Mouse (Mus musculus) kidney, postnatal 0 days (tissue): Measurements from ENCODE around the gene Man1b1. TPM values are rescaled to one million over a fixed set of nuclear protein-coding genes. Genes with fewer than 3 reads are reported as not detected.

Experiments
- ATAC-seq: fragments of 200-750 bp; cut with Nextera tagmentation; replicated peaks from 2 replicates; pipeline ENCODE4 v1.8.0; 2017; ENCODE audit warnings: low read depth, moderate number of reproducible peaks, moderate TSS enrichment, moderate library complexity; ENCODE audit not compliant: low FRiP score
- DNase-seq: peaks from one replicate; pipeline ENCODE4 v3.0.0-alpha.2; 2016; ENCODE audit warnings: low spot score
- H3K27ac ChIP-seq: fragments of 300-500 bp; sonication (generic); 2 replicates; pipeline ENCODE4 v1.5.1; 2014; ENCODE audit warnings: mild to moderate bottlenecking
- H3K27me3 ChIP-seq: fragments of 300-500 bp; sonication (generic); 2 replicates; pipeline ENCODE4 v1.6.1; 2014; ENCODE audit warnings: low read length, mixed read lengths; ENCODE audit not compliant: insufficient read depth
- H3K36me3 ChIP-seq: fragments of 300-500 bp; sonication (generic); 2 replicates; pipeline ENCODE4 v1.6.1; 2014; ENCODE audit warnings: low read length, mixed read lengths; ENCODE audit not compliant: insufficient read depth
- H3K4me1 ChIP-seq: fragments of 300-500 bp; sonication (generic); replicated peaks from 2 replicates; pipeline ENCODE4 v1.6.1; 2014; ENCODE audit warnings: antibody characterized with exemption, low read length, mixed read lengths; ENCODE audit not compliant: insufficient read depth
- H3K4me2 ChIP-seq: fragments of 300-500 bp; sonication (generic); 2 replicates; pipeline ENCODE4 v1.6.1; 2014; ENCODE audit warnings: mild to moderate bottlenecking, low read length, moderate library complexity, mixed read lengths
- H3K4me3 ChIP-seq: fragments of 300-500 bp; sonication (generic); replicated peaks from 2 replicates; pipeline ENCODE4 v1.5.1; 2014; ENCODE audit warnings: low read depth, low read length
- H3K9ac ChIP-seq: fragments of 300-500 bp; sonication (generic); 2 replicates; pipeline ENCODE4 v1.6.1; 2014; ENCODE audit warnings: low read depth, low read length
- H3K9me3 ChIP-seq: fragments of 300-500 bp; sonication (generic); replicated peaks from 2 replicates; pipeline ENCODE4 v1.6.1; 2016; ENCODE audit warnings: low read length, inconsistent platforms, mixed read lengths
- CTCF ChIP-seq: IDR thresholded peaks from 2 replicates; pipeline ENCODE4 v1.5.1; 2016; ENCODE audit warnings: antibody characterized with exemption, low read depth, mild to moderate bottlenecking, moderate library complexity
- WGBS: fragments of 180-500 bp; shearing (Covaris S2); extraction: QIAGEN DNeasy Blood & Tissue Kit; methylation state at CpG from one replicate; pipeline ENCODE4 v1.1.7; 2014; 5-methylcytosine and 5-hydroxymethylcytosine counted together
- polyA plus RNA-seq: library from polyadenylated mRNA; unstranded; fragments of >200 nt; fragmentation: Nextera tagmentation; extraction: Ambion mirVana; gene quantifications from 2 replicates; pipeline ENCODE4 v1.2.1, GENCODE M21; 2015

Man1b1 gene
- polyA plus RNA-seq, 1 experiment from 2014 or later, result 57.9 TPM

- peak within 1 kb of the TSS; percentile 89 for H3K4me2 ChIP-seq
- peaks cover 4% of the 10 kb centered on the region; the same call in 1 of the 2 replicates for H3K36me3 ChIP-seq
- H3K9me3 ChIP-seq, result no peaks in the 10 kb centered on the region
- peak within 1 kb of the TSS; percentile 63 for H3K9ac ChIP-seq
- under 1% methylated on average over 51 of the region's 54 CpGs for WGBS
- H3K4me3 ChIP-seq, result peak within 1 kb of the TSS; percentile 59
- H3K27me3 ChIP-seq, result no peaks in the 10 kb centered on the region
- peak; percentile 87 for ATAC-seq
- TF ChIP-seq CTCF, result no peak
- H3K27ac ChIP-seq, result peak within 1 kb of the TSS; percentile 43; the same call in 1 of the 2 replicates
- DNase-seq, result peak; percentile 94
- peaks cover 6% of the 10 kb centered on the region; the same call in 1 of the 2 replicates for H3K4me1 ChIP-seq
Measured at GRCm38 (mm10) chr2:25365091-25365761, 33.1 kb downstream of the Man1b1 start, which contains the start of gene Uap1l1. TSS of gene Uap1l1 (minus strand) at chr2:25365682.

- no peaks in the 10 kb centered on the region for H3K27me3 ChIP-seq
- no peak overlapping the region for H3K9ac ChIP-seq
- H3K27ac ChIP-seq, result no peak overlapping the region
- H3K4me3 ChIP-seq, result no peak overlapping the region
- ATAC-seq, result no peak
- 94% methylated on average over 3 of the region's 3 CpGs for WGBS
- TF ChIP-seq CTCF, result no peak
- no peak for DNase-seq
- H3K4me2 ChIP-seq, result no peak overlapping the region
- H3K36me3 ChIP-seq, result no peaks in the 10 kb centered on the region
- H3K4me1 ChIP-seq, result peaks cover 12% of the 10 kb centered on the region
- H3K9me3 ChIP-seq, result no peaks in the 10 kb centered on the region
Measured at GRCm38 (mm10) chr2:25369996-25370395, 37.9 kb downstream of the Man1b1 start.

GRCm38 (mm10) chr2:25371764-25372643 is 39.9 kb downstream of the Man1b1 start, which contains the start of gene Sapcd2:
TSS of gene Sapcd2 (plus strand) at chr2:25372321.
- ATAC-seq, result peak; percentile 88

GRCm38 (mm10) chr2:25372644-25373391 is 40.7 kb downstream of the Man1b1 start:
- Histone ChIP-seq H3K4me2 (peak overlapping the region; percentile 98), H3K4me3 (peak overlapping the region; percentile 66), H3K4me1 (peaks cover 12% of the 10 kb centered on the region), H3K36me3 (no peaks in the 10 kb centered on the region), H3K9ac (peak overlapping the region; percentile 61), H3K9me3 (no peaks in the 10 kb centered on the region), H3K27ac (no peak overlapping the region), H3K27me3 (no peaks in the 10 kb centered on the region)
- WGBS, result 3% methylated on average over 42 of the region's 42 CpGs
- DNase-seq (no peak), ATAC-seq (no peak; the same call in 1 of the 2 replicates)
- no peak for TF ChIP-seq CTCF

More at GRCm38 (mm10) chr2:25371764-25372643, 39.9 kb downstream of the Man1b1 start, which contains the start of gene Sapcd2:
- WGBS, result 1% methylated on average over 65 of the region's 65 CpGs
- Histone ChIP-seq H3K27me3 (no peaks in the 10 kb centered on the region), H3K9ac (peak within 1 kb of the TSS; percentile 61), H3K4me2 (peak within 1 kb of the TSS; percentile 98), H3K4me1 (peaks cover 12% of the 10 kb centered on the region), H3K4me3 (peak within 1 kb of the TSS; percentile 66), H3K9me3 (no peaks in the 10 kb centered on the region), H3K36me3 (no peaks in the 10 kb centered on the region), H3K27ac (no peak within 1 kb of the TSS)
- DNase-seq, result peak; percentile 96
- TF ChIP-seq CTCF, result no peak

- H3K9me3 ChIP-seq, result no peaks in the 10 kb centered on the region
- H3K9ac ChIP-seq, result peak overlapping the region; percentile 61; the same call in 1 of the 2 replicates
- ATAC-seq (no peak), DNase-seq (no peak)
- 33% methylated on average over 2 of the region's 2 CpGs for WGBS
- no peak for TF ChIP-seq CTCF
- no peaks in the 10 kb centered on the region for H3K36me3 ChIP-seq
- peak overlapping the region; percentile 66 for H3K4me3 ChIP-seq
- no peaks in the 10 kb centered on the region for H3K27me3 ChIP-seq
- peaks cover 12% of the 10 kb centered on the region for H3K4me1 ChIP-seq
- H3K4me2 ChIP-seq, result peak overlapping the region; percentile 98
- H3K27ac ChIP-seq, result no peak overlapping the region
Measured at GRCm38 (mm10) chr2:25373431-25373830, 41.3 kb downstream of the Man1b1 start.
